Mouse (Mus musculus): Measurements from ENCODE around the gene Mob3a.
A peak's percentile ranks its signal among the peaks of the same experiment; 100 is the strongest.
"Not testable (repeated sequence)": the region's sequence is repeated elsewhere in the genome, so short reads cannot be mapped to it uniquely, and the experiment has no call there.

Gene Mob3a

DNA sequence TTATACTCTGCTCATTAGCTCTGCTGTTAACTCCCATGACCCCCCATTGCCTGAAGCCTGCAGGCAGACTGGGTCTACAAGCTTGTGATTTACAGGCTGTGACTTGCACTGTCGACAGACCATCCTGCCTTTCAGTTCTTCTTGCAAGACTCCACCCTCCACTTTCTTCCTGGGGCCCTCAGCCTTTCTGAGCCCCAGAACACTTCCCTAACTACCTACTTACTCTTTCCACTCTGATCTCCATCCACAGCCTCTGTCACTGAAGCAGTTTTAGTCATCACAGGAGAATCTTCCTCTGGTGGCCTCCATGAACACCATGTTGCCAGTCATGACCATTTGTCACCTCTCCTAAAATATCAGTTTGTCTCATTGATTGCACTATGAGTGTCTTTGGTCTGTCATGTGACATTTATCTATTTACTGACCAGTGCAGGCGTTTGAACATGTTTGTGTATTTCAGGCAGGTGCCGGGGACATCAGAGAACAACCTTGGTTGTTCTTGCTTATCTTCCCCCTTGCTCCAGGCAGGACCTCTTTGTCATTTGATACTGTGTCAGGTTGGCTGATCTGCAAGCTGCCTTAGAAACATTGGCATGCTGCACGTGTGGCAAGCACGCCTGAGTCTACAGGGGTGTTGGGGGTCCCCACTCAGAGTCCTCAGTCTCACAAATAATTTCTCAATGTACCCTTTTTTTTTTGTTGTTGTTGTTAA is 38.1 kb downstream of the Mob3a start:
- ATAC-seq (ENCODE audit: low TSS enrichment): no peak

DNA sequence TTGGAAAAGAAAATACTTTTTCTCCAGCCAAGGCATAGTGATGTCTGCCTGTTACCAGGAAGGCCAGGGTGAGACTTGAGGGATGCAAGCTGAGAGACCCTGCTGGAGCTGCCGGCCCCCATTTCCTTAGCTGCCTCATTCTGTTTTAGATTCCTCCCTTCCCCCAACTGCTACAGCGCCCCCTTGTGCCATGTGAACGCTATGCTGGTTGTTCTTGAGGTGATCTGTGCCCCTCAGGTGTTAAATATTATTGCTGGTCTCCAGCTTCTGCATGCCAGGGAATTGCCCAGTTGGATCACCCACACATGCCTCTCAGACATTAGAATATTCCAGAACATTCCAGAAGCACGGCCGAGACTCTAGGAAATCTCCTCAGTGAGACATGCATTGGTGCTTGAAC is 40.6 kb downstream of the Mob3a start:
- ATAC-seq (ENCODE audit: low TSS enrichment): no peak

DNA sequence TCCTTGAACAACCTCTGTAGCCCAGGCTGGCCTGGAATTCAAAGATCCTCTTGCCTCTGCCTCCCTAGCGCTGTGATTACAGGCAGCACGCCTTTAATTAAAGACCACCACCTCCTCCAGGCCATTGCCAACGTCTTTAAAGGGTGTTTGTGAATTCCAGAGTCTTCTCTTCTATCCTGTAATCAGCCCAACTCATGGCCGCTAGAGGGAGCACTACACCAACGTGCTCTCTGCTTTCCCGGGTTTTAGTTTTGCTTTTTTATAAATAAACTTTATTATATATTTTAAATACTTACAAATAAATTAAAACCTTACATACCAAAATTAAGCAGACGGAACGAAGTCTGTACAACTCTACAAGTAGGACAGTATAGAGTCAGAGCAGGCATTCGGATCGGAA is 42.6 kb downstream of the Mob3a start:
- ATAC-seq (ENCODE audit: low TSS enrichment): no peak

DNA sequence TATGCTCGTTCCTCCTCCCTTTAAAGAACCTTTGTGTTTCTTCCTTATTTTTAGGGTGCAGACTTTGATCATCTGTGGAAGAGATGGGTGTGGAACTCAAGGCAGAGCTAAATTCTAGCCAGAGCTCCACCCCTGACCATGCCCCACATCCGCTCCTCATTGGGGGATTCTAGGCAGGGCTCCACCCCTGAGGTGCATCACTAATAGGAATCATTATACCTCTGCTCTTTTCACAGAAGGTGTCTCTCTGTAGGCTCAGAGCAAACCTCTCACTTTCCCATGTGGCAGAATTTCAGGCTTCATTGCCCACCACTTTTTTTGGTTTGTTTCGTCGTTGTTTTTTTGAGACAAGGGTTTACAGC is 43.0 kb downstream of the Mob3a start:
- no peak for ATAC-seq (ENCODE audit: low TSS enrichment)

GRCm38 (mm10) chr10:80658194-80658840 is 43.5 kb downstream of the Mob3a start:
- ATAC-seq (ENCODE audit: low TSS enrichment): no peak

GRCm38 (mm10) chr10:80656863-80657623 is 44.7 kb downstream of the Mob3a start, which contains the start of gene Btbd2:
Btbd2 (minus strand) TSS chr10:80657071.
- ATAC-seq (ENCODE audit: low TSS enrichment): peak; percentile 21; the same call in 1 of the 2 replicates

GRCm38 (mm10) chr10:80656130-80656862 is 45.5 kb downstream of the Mob3a start:
- peak; percentile 83 for ATAC-seq (ENCODE audit: low TSS enrichment)

DNA sequence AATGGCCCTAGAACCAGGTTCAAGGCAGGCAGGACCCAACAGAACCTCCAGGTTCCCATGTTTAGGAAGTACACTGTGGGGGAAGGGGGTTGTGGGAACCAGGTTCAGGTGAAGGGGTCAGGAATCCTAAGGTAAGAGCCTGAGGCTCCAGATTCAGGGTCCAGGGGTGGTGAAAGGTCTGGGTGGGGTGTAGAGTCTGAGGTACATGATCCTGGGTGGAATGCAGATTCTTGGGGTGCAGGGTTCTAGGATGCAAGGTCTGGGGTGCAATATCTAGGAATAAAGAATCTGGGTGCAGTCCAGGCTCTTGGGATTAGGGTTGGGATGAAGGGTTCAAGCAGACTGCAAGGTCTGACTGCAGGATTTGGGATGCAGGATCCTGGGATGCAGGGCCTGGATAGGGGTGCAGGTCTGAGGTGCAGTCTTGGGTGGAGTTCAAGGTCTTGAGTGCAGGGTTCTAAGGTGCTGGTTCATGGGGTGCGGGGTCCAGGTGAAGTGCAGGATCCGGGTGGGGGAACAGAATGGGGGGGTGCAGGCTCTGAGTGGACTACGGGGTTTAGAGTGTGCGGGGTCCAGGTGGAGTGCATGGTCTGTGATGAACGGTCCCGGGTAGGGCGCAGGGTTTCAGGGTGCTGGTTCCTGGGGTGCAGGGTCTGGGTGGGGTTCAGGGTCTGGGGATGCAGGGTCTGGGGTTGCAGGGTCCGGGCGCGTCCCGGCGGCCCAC is 46.2 kb downstream of the Mob3a start:
- no peak for ATAC-seq (ENCODE audit: low TSS enrichment)

- no peak for ATAC-seq (ENCODE audit: low TSS enrichment)
Measured at GRCm38 (mm10) chr10:80654866-80655265, 46.9 kb downstream of the Mob3a start.

DNA sequence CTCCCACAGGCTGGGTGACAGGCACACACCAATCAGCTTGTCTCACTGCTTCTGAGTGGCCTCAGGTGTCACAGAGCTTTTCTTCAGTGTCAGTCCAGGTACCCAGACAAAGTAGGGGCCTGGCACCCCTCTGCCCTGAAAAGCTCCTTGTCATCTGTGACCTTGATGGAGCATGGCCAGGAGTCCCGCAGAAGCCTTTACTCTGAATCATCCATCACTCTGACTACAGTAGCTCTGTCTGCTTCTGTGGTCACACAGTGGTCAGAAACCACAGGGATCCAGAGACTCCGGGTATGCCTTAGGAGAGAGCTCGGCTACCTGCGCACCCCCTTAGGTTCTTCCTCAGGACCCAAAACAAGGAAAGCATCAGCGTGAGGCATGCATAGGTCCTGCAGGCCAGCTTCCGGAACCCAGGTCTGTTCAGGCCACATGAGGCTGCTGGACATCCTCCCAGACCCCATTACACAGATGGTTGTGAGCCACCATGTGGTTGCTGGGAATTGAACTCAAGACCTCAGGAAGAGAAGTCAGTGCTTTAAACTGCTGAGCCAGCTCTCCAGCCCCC is 48.5 kb downstream of the Mob3a start:
- ATAC-seq (ENCODE audit: low TSS enrichment): no peak

GRCm38 (mm10) chr10:80650392-80650791 is 51.4 kb downstream of the Mob3a start:
- ATAC-seq (ENCODE audit: low TSS enrichment): peak; percentile 70

GRCm38 (mm10) chr10:80649910-80650309 is 51.9 kb downstream of the Mob3a start:
- not testable (repeated sequence) for ATAC-seq (ENCODE audit: low TSS enrichment)

DNA sequence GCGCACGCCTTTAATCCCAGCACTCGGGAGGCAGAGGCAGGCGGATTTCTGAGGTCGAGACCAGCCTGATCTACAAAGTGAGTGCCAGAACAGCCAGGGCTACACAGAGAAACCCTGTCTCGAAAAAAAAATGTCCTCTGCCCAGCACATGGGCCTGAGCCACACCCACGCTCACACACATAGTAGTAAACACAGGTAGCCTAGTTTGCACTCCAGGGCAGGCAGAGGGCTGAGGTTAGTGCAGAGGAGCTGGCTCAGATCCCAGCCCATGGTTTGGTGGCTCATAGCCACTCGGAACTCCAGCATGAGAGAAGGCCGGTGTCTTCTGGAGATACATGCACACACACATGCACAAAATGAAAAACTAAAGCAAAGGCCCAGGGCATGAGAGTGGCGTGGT is 54.8 kb downstream of the Mob3a start:
- no peak for ATAC-seq (ENCODE audit: low TSS enrichment)

DNA sequence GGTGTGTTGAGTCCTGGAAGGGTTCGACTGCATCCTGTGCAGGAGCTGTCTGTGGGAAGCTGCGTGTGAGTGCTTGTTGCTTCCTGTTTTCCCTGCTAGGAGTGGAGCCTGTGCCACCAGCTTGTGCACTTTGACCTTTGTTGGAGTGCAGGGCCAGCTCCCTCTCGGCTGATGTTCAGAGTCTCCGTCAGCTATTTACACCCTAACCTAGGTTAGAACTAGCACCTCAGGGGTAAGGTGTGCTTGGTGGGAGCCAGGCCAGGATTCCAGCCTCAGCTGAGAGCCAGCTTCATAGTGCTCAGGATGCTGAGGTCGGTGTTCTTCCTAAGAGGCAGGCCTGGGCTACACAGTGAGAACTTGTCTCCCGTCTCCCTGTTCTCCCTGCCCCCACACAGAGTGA is 66.4 kb downstream of the Mob3a start:
- ATAC-seq (ENCODE audit: low TSS enrichment): no peak

Measured in frontal cortex, adult (tissue).